Mouse (Mus musculus): ENCODE measurements around the gene Kcna7. TPM values are rescaled to one million over a fixed set of nuclear protein-coding genes. Genes with fewer than 3 reads are reported as not detected.
A peak's percentile ranks its signal among the peaks of the same experiment; 100 is the strongest.

The Kcna7 gene
- total RNA-seq, 1 experiment = 0.85 TPM

GRCm38 (mm10) chr7:45457204-45458060 is 52.0 kb downstream of the Kcna7 start:
- peak overlapping the region in 1 of 2 experiments; percentile 75; a peak in 2 of 4 replicates for H3K4me3 ChIP-seq (ENCODE audit: insufficient read depth in 1 of 2, low read depth in 1 of 2, low read length in 2 of 2, poor library complexity in 1 of 2, severe bottlenecking in 1 of 2)
- H3K27ac ChIP-seq (ENCODE audit: insufficient read depth, low read depth, low read length, poor library complexity, severe bottlenecking) = no peak overlapping the region
- H3K9ac ChIP-seq (ENCODE audit: insufficient read depth, low read depth, low read length, poor library complexity, severe bottlenecking) = peak overlapping the region; percentile 79; the same call in 1 of the 2 replicates
- peaks cover 0 to 16% of the 10 kb centered on the region in 2 experiments; a peak in 1 of 4 replicates for H3K4me1 ChIP-seq (ENCODE audit: control insufficient read depth in 2 of 2, insufficient read depth in 2 of 2, low read length in 2 of 2, poor library complexity in 1 of 2)
- peaks cover 39% of the 10 kb centered on the region for H3K36me3 ChIP-seq (ENCODE audit: control insufficient read depth, insufficient read depth, low read length, poor library complexity, severe bottlenecking)
- TF ChIP-seq MAFK (IDR thresholded peaks at IDR 0.05; ENCODE audit: insufficient read depth, low read depth, low read length) (peak; percentile 96), ZC3H11A (IDR thresholded peaks at IDR 0.05; ENCODE audit: borderline replicate concordance, low read depth, low read length) (no peak), ZNF384 (IDR thresholded peaks at IDR 0.05; ENCODE audit: low read depth, low read length) (no peak), CHD2 (IDR thresholded peaks at IDR 0.05; ENCODE audit: low read depth, low read length) (peak; percentile 56; the same call in 1 of the 2 replicates), HCFC1 (IDR thresholded peaks at IDR 0.05; ENCODE audit: borderline replicate concordance, insufficient read depth, low read length) (0 out of 2 replicates have a peak, but pooled peaks have one; percentile 45)
- no peak for DNase-seq (ENCODE audit: low read depth, low spot score)
- in situ Hi-C loops (cut with MboI; ENCODE audit: low sequenced_read_pairs in 2 of 2, unreplicated experiment in 2 of 2) = no loop called here
- no peaks in the 10 kb centered on the region for H3K9me3 ChIP-seq (ENCODE audit: control insufficient read depth, insufficient read depth, low read depth, low read length)

DNA sequence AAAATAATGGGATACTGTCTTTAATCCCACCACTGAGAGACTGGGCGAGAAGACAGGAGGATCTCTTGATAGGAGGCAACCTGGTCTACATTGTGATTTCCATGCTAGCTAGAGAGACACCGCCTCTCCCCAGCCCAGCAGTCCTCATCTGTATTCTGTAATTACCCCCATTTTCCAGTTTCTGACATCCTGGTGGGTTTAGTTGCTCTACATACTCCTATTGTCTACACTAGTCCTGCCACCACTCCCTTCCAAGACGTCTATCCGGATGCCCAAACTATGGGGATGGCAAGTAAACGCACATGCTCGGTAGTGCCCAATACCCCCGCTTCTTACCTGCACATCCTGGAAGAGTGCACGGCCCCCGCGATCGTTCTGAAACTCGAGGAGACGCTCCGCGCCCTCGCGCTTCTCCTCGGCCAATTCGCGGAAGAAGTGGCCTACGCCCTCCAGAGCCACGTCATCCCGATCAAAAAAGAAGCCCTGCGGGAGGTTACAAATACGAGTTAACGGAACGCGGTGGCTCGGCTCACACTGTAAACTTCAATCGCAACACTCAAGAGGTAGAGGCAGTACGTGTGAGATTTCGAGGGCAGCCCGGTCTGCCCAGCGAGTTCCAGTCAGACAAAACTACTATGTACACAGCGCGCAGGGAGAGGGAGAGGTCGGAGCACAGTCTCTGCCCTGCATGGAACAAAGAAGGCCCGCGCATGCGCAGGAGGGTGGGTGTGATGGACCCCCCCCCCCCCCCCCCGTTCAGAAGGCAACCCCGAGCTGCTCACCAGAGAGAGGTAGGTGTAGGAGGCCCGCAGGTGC is 53.5 kb downstream of the Kcna7 start:
- Histone ChIP-seq H3K36me3 (ENCODE audit: control insufficient read depth, insufficient read depth, low read length, poor library complexity, severe bottlenecking) (peaks cover 47% of the 10 kb centered on the region), H3K27ac (ENCODE audit: insufficient read depth, low read depth, low read length, poor library complexity, severe bottlenecking) (peak overlapping the region; percentile 57), H3K4me1 (ENCODE audit: control insufficient read depth in 2 of 2, insufficient read depth in 2 of 2, low read length in 2 of 2, poor library complexity in 1 of 2) (peaks cover 0 to 16% of the 10 kb centered on the region in 2 experiments; a peak in 1 of 4 replicates), H3K4me3 (ENCODE audit: insufficient read depth in 1 of 2, low read depth in 1 of 2, low read length in 2 of 2, poor library complexity in 1 of 2, severe bottlenecking in 1 of 2) (peak overlapping the region; percentile 75 to 93), H3K9me3 (ENCODE audit: control insufficient read depth, insufficient read depth, low read depth, low read length) (no peaks in the 10 kb centered on the region), H3K9ac (ENCODE audit: insufficient read depth, low read depth, low read length, poor library complexity, severe bottlenecking) (peak overlapping the region; percentile 79)
- in situ Hi-C loops (cut with MboI; ENCODE audit: low sequenced_read_pairs in 2 of 2, unreplicated experiment in 2 of 2) = no loop called here
- TF ChIP-seq MAFK (IDR thresholded peaks at IDR 0.05; ENCODE audit: insufficient read depth, low read depth, low read length) (no peak), ZNF384 (IDR thresholded peaks at IDR 0.05; ENCODE audit: low read depth, low read length) (no peak), HCFC1 (IDR thresholded peaks at IDR 0.05; ENCODE audit: borderline replicate concordance, insufficient read depth, low read length) (no peak; the same call in 1 of the 2 replicates), ZC3H11A (IDR thresholded peaks at IDR 0.05; ENCODE audit: borderline replicate concordance, low read depth, low read length) (no peak), CHD2 (IDR thresholded peaks at IDR 0.05; ENCODE audit: low read depth, low read length) (no peak)
- no peak for DNase-seq (ENCODE audit: low read depth, low spot score)

Other genes starting within 250 kb of the Kcna7 start
- 3.4 and 4.4 TPM in 2 replicates for gene Slc17a7, start 241.7 kb upstream of the Kcna7 start, total RNA-seq (2012; rRNA removed)
- 0.11 TPM in 1 of 2 replicates, not detected in the other for gene Gfy, start 226.1 kb upstream of the Kcna7 start, total RNA-seq (2012; rRNA removed)
- gene Pth2, start 224.7 kb upstream of the Kcna7 start, total RNA-seq (2012; rRNA removed) = 0.54 TPM in 1 of 2 replicates, not detected in the other
- 2.4 and 2.7 TPM in 2 replicates for gene Ccdc155, start 200.8 kb upstream of the Kcna7 start, total RNA-seq (2012; rRNA removed)
- 4.7 and 6.9 TPM in 2 replicates for gene Dkkl1, start 193.5 kb upstream of the Kcna7 start, total RNA-seq (2012; rRNA removed)
- gene Tead2, start 189.9 kb upstream of the Kcna7 start, total RNA-seq (2012; rRNA removed) = 95.9 and 111 TPM in 2 replicates
- 37.6 and 50.8 TPM in 2 replicates for gene Cd37, start 166.5 kb upstream of the Kcna7 start, total RNA-seq (2012; rRNA removed)
- 12.7 and 14.6 TPM in 2 replicates for gene Slc6a16, start 164.6 kb upstream of the Kcna7 start, total RNA-seq (2012; rRNA removed)
- gene Slc6a21, start 128.1 kb upstream of the Kcna7 start, total RNA-seq (2012; rRNA removed) = 0.21 and 0.67 TPM in 2 replicates
- gene Trpm4, start 71.9 kb upstream of the Kcna7 start, total RNA-seq (2012; rRNA removed) = 26.5 and 48.5 TPM in 2 replicates
- 0.71 and 1.4 TPM in 2 replicates for gene Hrc, start 70.4 kb upstream of the Kcna7 start, total RNA-seq (2012; rRNA removed)
- 6.9 and 12.6 TPM in 2 replicates for gene Ppfia3, start 38.6 kb upstream of the Kcna7 start, total RNA-seq (2012; rRNA removed)
- gene Lin7b, start 35.1 kb upstream of the Kcna7 start, total RNA-seq (2012; rRNA removed) = 5.6 and 11.3 TPM in 2 replicates
- gene Snrnp70, start 9.9 kb upstream of the Kcna7 start, total RNA-seq (2012; rRNA removed) = 303 and 310 TPM in 2 replicates
- 2.4 and 3.6 TPM in 2 replicates for gene Ntf5, start 8.0 kb downstream of the Kcna7 start, total RNA-seq (2012; rRNA removed)
- 0.37 TPM in 1 of 2 replicates, not detected in the other for gene Lhb, start 15.2 kb downstream of the Kcna7 start, total RNA-seq (2012; rRNA removed)
- 26.1 and 26.8 TPM in 2 replicates for gene Gys1, start 29.2 kb downstream of the Kcna7 start, total RNA-seq (2012; rRNA removed)
- 228 and 281 TPM in 2 replicates for gene Ruvbl2, start 32.4 kb downstream of the Kcna7 start, total RNA-seq (2012; rRNA removed)
- 398 and 408 TPM in 2 replicates for gene Ftl1, start 54.2 kb downstream of the Kcna7 start, total RNA-seq (2012; rRNA removed)
- 388 and 591 TPM in 2 replicates for gene Bax, start 61.2 kb downstream of the Kcna7 start, total RNA-seq (2012; rRNA removed)
- 2.6 TPM in 2 replicates for gene Tulp2, start 76.2 kb downstream of the Kcna7 start, total RNA-seq (2012; rRNA removed)
- gene Gm45808, start 81.2 kb downstream of the Kcna7 start, total RNA-seq (2012; rRNA removed) = 0.71 TPM in 1 of 2 replicates, not detected in the other
- 3.6 and 5.3 TPM in 2 replicates for gene Dhdh, start 83.2 kb downstream of the Kcna7 start, total RNA-seq (2012; rRNA removed)
- gene Nucb1, start 104.8 kb downstream of the Kcna7 start, total RNA-seq (2012; rRNA removed) = 131 and 178 TPM in 2 replicates
- 31.4 and 37.9 TPM in 2 replicates for gene Ppp1r15a, start 120.6 kb downstream of the Kcna7 start, total RNA-seq (2012; rRNA removed)
- 17.8 and 20.2 TPM in 2 replicates for gene Plekha4, start 120.7 kb downstream of the Kcna7 start, total RNA-seq (2012; rRNA removed)
- 32.5 and 33.0 TPM in 2 replicates for gene Hsd17b14, start 149.2 kb downstream of the Kcna7 start, total RNA-seq (2012; rRNA removed)
- 60.3 and 87.7 TPM in 2 replicates for gene Bcat2, start 164.5 kb downstream of the Kcna7 start, total RNA-seq (2012; rRNA removed)
- 0.67 and 1.1 TPM in 2 replicates for gene Fgf21, start 209.8 kb downstream of the Kcna7 start, total RNA-seq (2012; rRNA removed)
- 0.49 and 2.5 TPM in 2 replicates for gene Fut1, start 211.6 kb downstream of the Kcna7 start, total RNA-seq (2012; rRNA removed)
- 0.31 and 0.63 TPM in 2 replicates for gene Izumo1, start 216.2 kb downstream of the Kcna7 start, total RNA-seq (2012; rRNA removed)
- gene Rasip1, start 221.8 kb downstream of the Kcna7 start, total RNA-seq (2012; rRNA removed) = 5.3 and 8.6 TPM in 2 replicates
- 0.71 and 0.74 TPM in 2 replicates for gene Mamstr, start 234.3 kb downstream of the Kcna7 start, total RNA-seq (2012; rRNA removed)